Mouse (Mus musculus) small intestine, adult 2 months (tissue): ENCODE results near the gene Eif3m. TPM values are rescaled to one million over a fixed set of nuclear protein-coding genes. Genes with fewer than 3 reads are reported as not detected.
"Not testable (repeated sequence)": the region's sequence is repeated elsewhere in the genome, so short reads cannot be mapped to it uniquely, and the experiment has no call there.

Source experiments
- H3K27ac ChIP-seq: fragments of 200-500 bp; 2 replicates; pipeline ENCODE4 v1.5.1; 2012; ENCODE audit warnings: low read depth, low read length, control low read depth, inconsistent platforms; ENCODE audit not compliant: insufficient read depth
- H3K27me3 ChIP-seq: fragments of 200-500 bp; 2 replicates; pipeline ENCODE4 v1.6.1; 2012; ENCODE audit warnings: mild to moderate bottlenecking, moderate library complexity, low read length, inconsistent platforms; ENCODE audit not compliant: control insufficient read depth, insufficient read depth
- H3K36me3 ChIP-seq: fragments of 200-500 bp; 2 replicates; pipeline ENCODE4 v1.6.1; 2012; ENCODE audit warnings: mild to moderate bottlenecking, low read length, control low read depth, inconsistent platforms; ENCODE audit not compliant: control insufficient read depth, insufficient read depth
- H3K4me1 ChIP-seq: fragments of 200-500 bp; 2 replicates; pipeline ENCODE4 v1.6.1; 2012; ENCODE audit warnings: low read length, inconsistent platforms, mixed read lengths; ENCODE audit not compliant: control insufficient read depth, insufficient read depth, insufficient read length
- H3K4me3 ChIP-seq: fragments of 200-500 bp; 2 replicates; pipeline ENCODE4 v1.5.1; 2012; ENCODE audit warnings: low read depth, mild to moderate bottlenecking, control low read depth, inconsistent platforms, low read length, moderate library complexity
- CTCF ChIP-seq: fragments of 200-500 bp; IDR thresholded peaks from 2 replicates; pipeline ENCODE4 v1.5.1; 2012; ENCODE audit warnings: low read depth, mild to moderate bottlenecking, control low read depth, inconsistent platforms, low read length, moderate library complexity, mixed read lengths; ENCODE audit not compliant: insufficient replicate concordance, insufficient read length; ENCODE audit errors: extremely low read depth
- POLR2A ChIP-seq: fragments of 200-500 bp; IDR thresholded peaks from 2 replicates; pipeline ENCODE4 v1.6.1; 2012; ENCODE audit warnings: low read depth, mild to moderate bottlenecking, control low read depth, inconsistent platforms, low read length, moderate library complexity
- WGBS: fragments of 180-500 bp; shearing (Covaris S2); methylation state at CpG from one replicate; pipeline ENCODE4 v1.1.7; 2018; 5-methylcytosine and 5-hydroxymethylcytosine counted together
- polyA plus RNA-seq: library from polyadenylated mRNA; depleted of rRNA; stranded (reverse); fragments of >200 nt; gene quantifications from 2 replicates; pipeline ENCODE4 v1.2.3, GENCODE M21; 2012

Eif3m gene
- polyA plus RNA-seq, 1 experiment, result 7.4 TPM

GRCm38 (mm10) chr2:105026950-105027695, 10.2 kb upstream of the Eif3m start:
- no peak overlapping the region for H3K4me3 ChIP-seq
- WGBS, result 67% methylated on average over 22 of the region's 22 CpGs

GRCm38 (mm10) chr2:105025610-105026009, 8.7 kb upstream of the Eif3m start:
- H3K27me3 ChIP-seq, H3K4me3 ChIP-seq, H3K36me3 ChIP-seq, H3K27ac ChIP-seq, H3K4me1 ChIP-seq: not testable (repeated sequence)
- 60% methylated on average over 12 of the region's 12 CpGs for WGBS

More at GRCm38 (mm10) chr2:105026950-105027695, 10.2 kb upstream of the Eif3m start:
- Histone ChIP-seq H3K4me1 (no peaks in the 10 kb centered on the region), H3K27me3 (no peaks in the 10 kb centered on the region), H3K27ac (no peak overlapping the region), H3K36me3 (no peaks in the 10 kb centered on the region)
- TF ChIP-seq CTCF (no peak), POLR2A (no peak)

DNA sequence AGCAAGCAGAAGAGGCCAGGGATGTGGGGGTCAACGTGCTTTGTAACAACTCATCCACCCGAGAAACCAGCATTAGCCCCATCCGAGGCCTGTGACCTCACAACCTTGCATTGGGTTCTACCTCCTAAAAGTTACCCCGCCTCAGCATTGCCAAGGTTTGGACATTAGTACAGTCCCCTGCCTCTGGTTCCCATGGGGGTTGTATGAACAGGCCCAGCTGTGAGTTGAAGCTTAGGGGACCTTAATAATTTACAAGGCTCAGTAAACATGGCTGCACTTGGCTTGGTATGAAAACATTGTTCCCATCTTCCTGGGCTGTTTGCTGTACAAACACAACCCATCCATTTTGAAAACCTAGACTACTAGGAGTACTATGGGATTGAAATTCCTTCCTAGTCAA, 6.9 kb upstream of the Eif3m start:
- Histone ChIP-seq H3K4me3 (no peak overlapping the region), H3K27ac (no peak overlapping the region), H3K27me3 (no peaks in the 10 kb centered on the region), H3K36me3 (no peaks in the 10 kb centered on the region), H3K4me1 (0 out of 2 replicates have a peak, but pooled peaks cover 2% of the 10 kb centered on the region)
- no peak for TF ChIP-seq CTCF
- no peak for TF ChIP-seq POLR2A
- 85% methylated on average over 4 of the region's 4 CpGs for WGBS

GRCm38 (mm10) chr2:105023031-105023615, 6.2 kb upstream of the Eif3m start:
- TF ChIP-seq CTCF (no peak), POLR2A (no peak)
- H3K4me3 ChIP-seq, result no peak overlapping the region
- WGBS, result 79% methylated on average over 6 of the region's 6 CpGs
- no peaks in the 10 kb centered on the region for H3K27me3 ChIP-seq
- H3K36me3 ChIP-seq, result no peaks in the 10 kb centered on the region
- H3K27ac ChIP-seq, result no peak overlapping the region
- 0 out of 2 replicates have a peak, but pooled peaks cover 2% of the 10 kb centered on the region for H3K4me1 ChIP-seq

DNA sequence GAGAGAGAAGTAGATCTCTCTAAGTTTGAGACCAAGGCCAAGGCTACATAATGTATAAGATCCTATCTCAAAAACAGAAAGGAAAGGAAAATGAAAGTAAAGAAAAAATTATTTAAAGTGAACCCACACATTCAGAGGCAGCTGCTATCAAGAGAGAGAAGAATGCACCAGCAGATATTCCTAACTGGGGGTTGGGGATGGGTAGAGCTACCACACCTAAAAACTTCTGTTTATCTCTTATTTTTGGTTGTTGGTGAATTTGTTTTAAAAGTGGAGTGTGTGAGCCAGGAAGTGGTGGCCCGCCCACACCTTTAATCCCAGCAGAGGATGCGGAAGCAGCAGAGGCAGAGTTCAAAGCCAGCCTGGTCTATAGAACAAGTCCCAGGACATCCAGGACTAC, 5.0 kb upstream of the Eif3m start:
- no peak overlapping the region for H3K27ac ChIP-seq
- 0 out of 2 replicates have a peak, but pooled peaks cover 2% of the 10 kb centered on the region for H3K4me1 ChIP-seq
- H3K4me3 ChIP-seq, result no peak overlapping the region
- WGBS, result 88% methylated on average over 2 of the region's 2 CpGs
- no peak for TF ChIP-seq CTCF
- TF ChIP-seq POLR2A, result no peak
- H3K27me3 ChIP-seq, result no peaks in the 10 kb centered on the region
- H3K36me3 ChIP-seq, result no peaks in the 10 kb centered on the region

- H3K4me1 ChIP-seq, result 0 out of 2 replicates have a peak, but pooled peaks cover 2% of the 10 kb centered on the region
- WGBS, result 82% methylated on average over 12 of the region's 12 CpGs
- H3K27me3 ChIP-seq, result no peaks in the 10 kb centered on the region
- no peak overlapping the region for H3K27ac ChIP-seq
- TF ChIP-seq CTCF (no peak), POLR2A (no peak)
- H3K36me3 ChIP-seq, result no peaks in the 10 kb centered on the region
- no peak overlapping the region for H3K4me3 ChIP-seq
Measured at GRCm38 (mm10) chr2:105021256-105021655, 4.4 kb upstream of the Eif3m start.

GRCm38 (mm10) chr2:105019457-105019856, 2.6 kb upstream of the Eif3m start:
- WGBS, result 88% methylated on average over 1 of the region's 1 CpGs
- Histone ChIP-seq H3K27ac (no peak overlapping the region), H3K36me3 (no peaks in the 10 kb centered on the region), H3K27me3 (no peaks in the 10 kb centered on the region), H3K4me1 (0 out of 2 replicates have a peak, but pooled peaks cover 2% of the 10 kb centered on the region), H3K4me3 (no peak overlapping the region)
- TF ChIP-seq CTCF, result no peak
- no peak for TF ChIP-seq POLR2A
